Mouse (Mus musculus): ENCODE data around the gene Lix1l. TPM values are rescaled to one million over a fixed set of nuclear protein-coding genes. Genes with fewer than 3 reads are reported as not detected.
A peak's percentile ranks its signal among the peaks of the same experiment; 100 is the strongest.

The Lix1l gene
- total RNA-seq, 2 experiments from 2014 or later: 28.3 to 28.6 TPM

DNA sequence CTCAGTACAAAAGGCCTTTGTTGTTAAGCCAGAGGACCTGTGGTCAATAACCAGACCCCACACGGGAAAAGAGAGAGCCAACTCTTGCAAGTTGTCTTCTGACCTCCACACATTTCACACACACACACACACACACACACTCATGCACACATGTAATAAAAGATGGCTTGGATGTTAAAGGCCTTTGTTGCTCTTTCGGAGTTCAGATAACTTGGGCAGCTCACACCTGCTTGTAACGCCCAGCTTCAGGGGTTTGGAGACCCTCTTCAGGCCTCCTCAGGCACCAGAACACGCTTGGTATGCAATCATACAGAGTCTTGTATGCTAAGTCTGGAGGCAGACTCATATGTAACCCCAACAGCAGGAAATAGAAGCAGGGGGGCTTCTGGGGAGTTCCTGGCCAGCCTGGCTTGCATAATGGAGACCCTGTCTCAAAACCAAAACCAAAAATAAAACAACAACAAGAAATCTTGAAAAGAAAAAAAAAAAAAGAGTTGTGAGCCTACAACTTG, 21.7 kb upstream of the Lix1l start:
- intact Hi-C loops (cut with DNase I): no loop called here
- DNase-seq: no peak

DNA sequence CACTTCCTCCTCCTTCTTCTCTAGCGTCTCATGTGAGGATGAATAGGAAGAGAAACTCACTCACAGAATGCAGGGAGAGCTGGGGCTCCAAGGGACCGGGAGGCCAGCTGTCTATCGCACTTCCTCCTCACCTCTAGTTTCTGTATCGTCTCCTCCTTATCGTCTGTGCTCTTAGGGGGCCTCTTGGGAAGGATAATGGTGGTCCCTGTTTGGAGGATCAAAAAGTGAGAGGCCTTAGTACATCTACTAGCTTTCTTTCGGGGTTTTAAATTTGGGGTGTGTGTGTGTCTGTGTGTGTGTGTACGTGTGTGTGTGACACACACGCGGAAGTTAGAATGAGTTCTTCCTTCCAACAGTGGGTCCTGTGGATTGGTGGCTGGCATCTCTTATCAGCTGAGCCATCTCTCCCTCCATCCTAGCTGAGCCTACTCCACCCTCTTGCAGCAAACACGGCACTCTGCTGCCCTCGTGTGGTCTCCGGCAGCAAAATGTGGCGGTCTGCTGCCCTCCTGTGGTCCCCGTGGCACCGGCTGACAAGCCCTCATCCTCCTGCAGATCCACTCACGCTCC, 21.0 kb upstream of the Lix1l start:
- intact Hi-C loops (cut with DNase I): loop anchor here (1.0 to 2.0 kb wide), 2 partner anchors 33 to 55 kb away; partner anchors contain the start of genes Gm42957 and Pex11b
- peak; percentile 92 to 94 for DNase-seq

DNA sequence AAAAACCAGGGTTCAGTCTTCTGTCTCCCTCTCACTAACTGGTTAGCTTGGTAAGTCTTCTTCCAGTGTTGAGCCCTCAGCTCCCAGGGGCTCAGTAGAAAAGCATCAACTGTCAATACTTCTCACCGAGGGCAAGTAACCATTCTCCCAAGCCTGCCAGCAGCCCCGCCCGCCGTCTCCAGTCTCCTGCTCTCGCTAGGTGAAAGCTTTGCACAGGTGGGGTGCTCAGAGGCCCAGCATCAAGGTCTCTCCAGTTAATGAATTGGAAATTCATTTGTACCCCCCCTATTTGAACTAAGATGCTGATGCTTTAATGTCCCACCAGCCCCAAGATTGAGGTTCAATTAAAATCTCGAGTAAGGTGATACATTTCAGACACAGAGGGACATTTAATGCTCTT, 19.8 kb upstream of the Lix1l start:
- DNase-seq: no peak
- intact Hi-C loops (cut with DNase I): loop anchor here (2.0 kb wide), 1 partner anchor 54 kb away; the partner anchor contains the start of genes Gm42957 and Pex11b

DNA sequence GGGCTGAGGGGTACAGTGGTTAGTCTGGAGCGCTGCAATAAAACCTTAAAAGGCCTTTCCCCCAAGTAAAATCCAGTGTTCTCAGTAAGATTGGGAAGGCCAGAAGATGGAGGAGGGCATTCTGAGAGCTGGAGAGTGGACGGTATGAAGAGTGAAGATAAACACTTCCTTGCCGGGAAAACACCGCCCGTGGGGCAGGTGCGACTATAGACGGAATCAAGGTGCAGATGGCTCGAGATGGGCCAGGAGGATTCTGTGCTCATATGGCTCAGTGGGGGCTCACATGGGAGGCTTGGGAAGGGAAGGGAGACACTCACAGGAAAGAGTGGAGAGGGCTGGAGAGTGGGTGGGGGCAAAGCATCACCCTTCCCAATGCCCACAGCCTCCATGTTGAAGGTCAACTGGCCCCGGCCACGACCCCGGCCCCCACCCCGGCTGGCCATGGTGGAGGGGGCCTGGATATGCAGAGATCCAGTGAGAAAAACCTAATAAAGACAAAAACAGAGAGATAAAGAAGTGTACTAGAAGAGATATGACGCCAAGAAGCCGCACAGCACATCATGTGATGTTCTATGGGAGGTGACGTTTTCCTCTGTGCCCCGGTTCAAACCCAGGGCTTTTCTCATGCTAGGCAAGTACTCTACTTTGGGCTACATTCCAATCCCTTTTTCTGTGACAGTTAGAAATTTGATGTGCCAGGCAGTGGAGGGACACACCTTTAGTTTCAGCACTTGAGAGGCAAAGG, 19.0 kb upstream of the Lix1l start:
- intact Hi-C loops (cut with DNase I): loop anchor here (2.0 kb wide), 1 partner anchor 53 kb away; the partner anchor contains the start of genes Gm42957 and Pex11b
- no peak for DNase-seq

DNA sequence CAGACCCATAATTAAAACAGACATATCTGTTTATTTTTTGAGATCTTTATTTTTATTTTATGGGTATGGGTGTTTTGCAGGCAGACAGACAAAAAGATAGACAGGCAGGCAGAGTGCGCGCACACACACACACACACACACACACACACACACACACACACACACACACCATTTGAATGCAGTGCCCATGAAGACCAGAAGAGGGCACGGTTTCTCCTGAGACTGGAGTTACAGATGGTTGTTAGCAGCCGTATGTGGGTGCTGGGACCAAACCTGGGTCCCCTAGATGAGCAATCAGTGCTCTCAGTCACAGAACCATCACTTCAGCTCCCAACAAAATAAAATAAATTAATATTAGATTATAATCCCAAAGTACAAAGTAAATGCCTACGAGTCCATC, 17.6 kb upstream of the Lix1l start:
- intact Hi-C loops (cut with DNase I): no loop called here

DNA sequence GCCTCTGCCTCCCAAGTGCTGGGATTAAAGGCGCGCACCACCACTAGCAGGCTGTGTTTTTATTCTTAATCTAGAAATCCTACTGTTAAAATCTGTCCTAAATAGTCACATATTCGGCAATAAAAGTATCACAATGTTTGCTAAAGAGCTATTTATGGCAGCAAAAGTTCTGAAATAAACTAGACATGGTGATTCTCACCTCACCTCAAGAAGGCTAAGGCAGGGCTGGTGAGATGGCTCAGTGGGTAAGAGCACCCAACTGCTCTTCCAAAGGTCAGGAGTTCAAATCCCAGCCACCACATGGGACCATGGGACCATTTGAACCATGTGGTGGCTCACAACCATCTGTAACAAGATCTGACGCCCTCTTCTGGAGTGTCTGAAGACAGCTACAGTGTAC, 10.3 kb upstream of the Lix1l start:
- intact Hi-C loops (cut with DNase I): no loop called here
- no peak for DNase-seq

More for the DNA sequence above, 17.6 kb upstream of the Lix1l start:
- no peak for DNase-seq

DNA sequence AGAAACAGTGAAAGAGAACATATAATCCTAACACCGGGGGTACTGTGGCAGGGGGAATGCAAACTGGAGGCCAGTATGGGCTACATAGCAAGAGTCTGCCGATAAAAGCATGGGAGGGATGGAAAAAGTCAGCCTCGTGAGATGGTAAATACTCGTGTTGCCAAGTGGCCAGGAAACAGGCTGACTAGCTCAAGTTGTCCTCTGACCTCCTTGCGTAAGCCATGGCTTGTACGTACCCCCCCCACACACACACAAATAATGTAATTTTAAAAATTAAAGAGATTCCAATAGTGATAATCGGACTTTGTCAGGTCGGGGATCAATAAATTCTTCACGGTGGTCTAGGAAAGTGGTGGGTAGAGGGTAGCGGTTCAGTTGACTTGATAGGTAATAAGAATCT, 7.6 kb upstream of the Lix1l start:
- intact Hi-C loops (cut with DNase I): no loop called here
- DNase-seq: no peak

DNA sequence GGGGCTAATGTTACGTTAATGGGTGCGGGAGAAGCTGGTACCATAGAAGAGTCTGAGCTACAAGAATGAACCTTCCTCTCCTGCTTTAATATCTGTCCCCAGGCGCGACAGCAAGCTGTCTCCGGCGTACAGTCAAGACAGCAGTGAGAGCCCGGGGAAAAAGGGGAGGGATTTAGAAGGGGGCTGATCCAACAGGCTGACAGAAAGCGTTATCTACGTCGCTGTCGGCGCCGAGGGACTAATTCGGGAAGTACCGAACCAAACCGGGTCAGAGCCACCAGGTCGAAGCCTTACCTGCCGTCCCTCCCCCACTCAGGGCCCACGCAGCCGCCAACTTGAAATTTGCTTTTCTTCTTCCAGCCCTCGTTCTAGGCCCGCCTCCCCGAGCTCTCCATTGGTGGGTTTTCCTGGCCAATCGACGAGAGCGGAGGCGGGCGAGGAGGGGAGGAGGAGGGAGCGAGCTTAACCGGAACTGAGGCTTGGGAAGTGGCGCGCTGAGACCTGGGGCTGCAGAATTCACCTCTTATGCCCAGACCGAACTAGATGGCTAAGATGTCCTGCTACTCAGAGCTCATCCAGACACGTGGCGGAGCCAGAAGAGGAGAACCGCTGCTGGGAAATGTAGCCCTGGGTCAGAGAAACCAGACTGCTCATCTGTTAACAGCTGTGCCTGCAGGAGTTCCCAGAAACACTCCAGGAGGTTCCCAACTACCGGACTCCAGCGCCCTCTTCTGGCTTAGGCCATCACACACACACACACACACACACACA, 7.0 kb upstream of the Lix1l start, which contains the start of gene Polr3gl:
TSS of gene Polr3gl (minus strand) at position 392 of the 771 bp plus-strand sequence.
- DNase-seq: peak; percentile 93
- intact Hi-C loops (cut with DNase I): no loop called here

DNA sequence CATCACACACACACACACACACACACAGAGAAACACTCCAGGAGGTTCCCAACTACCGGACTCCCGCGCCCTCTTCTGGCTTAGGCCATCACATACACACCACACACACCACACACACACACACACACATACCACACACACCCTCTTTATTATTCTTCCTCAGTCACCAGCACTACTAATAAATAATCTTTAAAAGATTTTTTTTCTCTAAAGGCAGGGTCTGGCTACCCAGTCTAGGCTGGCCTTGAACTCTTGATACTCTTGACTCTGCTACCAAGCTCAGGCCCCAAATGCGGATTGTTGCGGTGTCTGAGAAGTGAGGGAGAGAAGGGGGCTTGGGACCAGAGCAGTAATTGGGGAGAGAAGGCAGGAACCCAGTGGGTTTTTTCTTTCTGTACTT, 6.1 kb upstream of the Lix1l start:
- intact Hi-C loops (cut with DNase I): no loop called here
- DNase-seq: no peak

DNA sequence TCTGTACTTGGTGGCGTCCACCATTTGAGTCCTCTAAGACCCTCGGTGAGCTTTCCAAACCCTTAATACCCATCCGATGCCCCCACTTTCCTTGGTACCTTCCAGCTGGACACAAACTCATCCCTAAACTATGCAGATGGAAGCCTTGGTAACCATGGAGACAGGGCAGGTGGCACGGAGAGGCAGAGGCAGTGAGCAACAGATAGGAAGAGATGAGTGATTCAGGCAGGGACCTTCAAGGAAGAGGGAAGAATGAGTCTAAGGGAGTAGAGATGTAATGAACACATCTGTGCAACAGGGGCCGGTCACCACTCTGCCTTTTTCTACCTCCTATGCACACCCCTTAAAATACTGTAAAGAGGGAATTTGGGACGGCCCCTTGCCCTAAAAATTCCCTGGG, 5.3 kb upstream of the Lix1l start:
- DNase-seq: no peak
- intact Hi-C loops (cut with DNase I): no loop called here

DNA sequence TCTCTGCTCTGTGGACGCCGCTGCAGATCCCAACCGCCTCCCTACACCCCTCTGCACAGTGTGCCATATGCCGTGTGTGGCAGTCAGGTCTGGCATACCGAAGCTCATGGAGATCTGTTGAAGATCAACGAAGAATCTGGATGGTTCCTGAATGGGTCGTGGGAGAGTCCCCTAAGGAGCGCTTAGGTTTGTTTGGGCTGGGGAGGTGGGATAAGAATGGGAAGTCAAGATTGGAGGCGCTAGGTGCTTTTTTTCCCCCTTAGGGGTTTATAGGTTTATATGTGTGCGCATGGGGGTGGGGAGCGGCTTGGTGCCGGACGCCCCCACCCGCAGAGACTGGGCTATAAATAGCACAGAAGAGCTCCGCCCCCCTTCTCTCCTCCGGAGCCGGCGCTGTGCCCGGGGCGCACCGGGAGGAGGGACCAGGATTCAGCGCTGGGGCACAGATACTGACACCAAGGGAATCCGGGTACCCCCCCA, 4.7 kb upstream of the Lix1l start, which contains the start of gene Ankrd34a:
TSS of gene Ankrd34a (plus strand) at position 409 of the 480 bp plus-strand sequence.
- intact Hi-C loops (cut with DNase I): no loop called here
- DNase-seq: peak; percentile 67 to 73

DNA sequence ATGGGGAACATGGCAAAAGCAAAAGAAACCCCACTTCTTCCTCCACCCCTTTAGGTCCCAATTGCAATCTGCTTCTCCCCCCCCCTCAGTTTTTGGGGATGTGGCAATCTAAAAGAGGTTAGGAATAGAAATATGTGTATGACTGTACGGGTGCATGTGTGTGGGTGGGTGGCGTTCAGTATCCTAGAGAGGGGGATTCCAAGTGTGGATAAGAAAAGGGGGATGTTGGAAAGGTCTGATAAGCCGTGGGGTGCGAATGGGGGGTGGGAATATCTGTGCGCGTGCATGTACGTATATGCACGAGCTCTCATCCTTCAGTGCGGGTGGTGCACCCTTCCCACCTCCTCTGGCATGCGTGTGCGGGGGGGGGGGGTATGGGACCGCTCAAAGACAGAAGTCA, 4.1 kb upstream of the Lix1l start:
- no peak for DNase-seq
- intact Hi-C loops (cut with DNase I): no loop called here

DNA sequence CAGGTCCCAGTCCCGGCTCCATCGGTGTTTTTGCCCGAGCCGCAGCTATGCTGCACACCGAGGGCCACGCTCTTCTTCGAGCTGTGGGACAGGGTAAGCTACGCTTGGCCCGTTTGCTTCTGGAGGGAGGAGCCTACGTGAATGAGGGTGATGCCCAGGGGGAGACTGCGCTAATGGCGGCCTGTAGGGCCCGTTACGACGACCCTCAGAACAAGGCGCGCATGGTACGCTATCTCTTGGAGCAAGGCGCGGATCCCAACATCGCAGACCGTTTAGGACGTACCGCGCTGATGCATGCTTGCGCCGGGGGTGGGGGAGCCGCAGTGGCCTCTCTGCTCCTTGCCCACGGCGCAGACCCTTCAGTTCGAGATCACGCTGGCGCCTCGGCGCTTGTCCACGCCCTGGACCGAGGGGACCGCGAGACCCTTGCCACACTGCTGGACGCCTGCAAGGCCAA, 3.5 kb upstream of the Lix1l start:
- intact Hi-C loops (cut with DNase I): no loop called here
- peak; percentile 39 to 46 for DNase-seq

DNA sequence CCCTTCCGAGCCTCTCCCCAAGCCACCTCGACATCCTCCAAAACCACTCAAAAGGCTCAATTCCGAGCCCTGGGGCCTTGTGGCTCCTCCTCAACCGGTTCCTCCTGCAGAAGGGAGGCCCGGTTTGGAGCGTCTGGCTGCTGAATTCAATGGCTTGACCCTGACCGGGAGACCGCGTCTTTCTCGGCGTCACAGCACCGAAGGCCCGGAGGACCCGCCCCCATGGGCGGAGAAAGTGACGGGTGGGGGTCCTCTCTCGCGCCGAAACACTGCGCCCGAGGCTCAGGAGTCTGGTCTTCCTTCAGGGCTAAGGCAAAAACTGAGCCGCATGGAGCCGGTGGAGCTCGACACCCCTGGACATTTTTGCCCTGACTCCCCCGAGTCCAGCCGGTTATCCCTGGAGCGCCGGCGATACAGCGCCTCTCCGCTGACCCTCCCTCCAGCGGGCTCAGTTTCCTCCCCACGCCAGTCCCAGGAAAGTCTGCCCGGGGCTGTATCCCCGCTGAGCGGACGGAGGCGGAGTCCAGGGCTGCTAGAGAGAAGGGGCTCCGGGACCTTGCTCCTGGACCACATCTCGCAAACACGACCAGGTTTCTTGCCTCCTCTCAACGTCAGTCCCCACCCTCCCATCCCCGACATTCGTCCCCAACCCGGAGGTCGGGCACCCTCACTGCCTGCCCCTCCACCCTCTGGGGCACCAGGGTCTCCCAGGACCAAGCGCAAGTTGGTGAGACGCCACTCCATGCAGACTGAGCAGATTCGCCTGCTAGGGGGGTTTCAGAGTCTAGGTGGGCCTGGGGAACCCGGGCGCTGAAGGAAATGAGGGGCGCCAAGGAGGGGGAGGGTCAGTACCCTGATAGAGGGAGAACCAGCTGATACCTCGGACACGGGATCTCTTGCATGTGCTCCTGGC, 2.5 kb upstream of the Lix1l start:
- DNase-seq: peak; percentile 80 to 85
- intact Hi-C loops (cut with DNase I): no loop called here

DNA sequence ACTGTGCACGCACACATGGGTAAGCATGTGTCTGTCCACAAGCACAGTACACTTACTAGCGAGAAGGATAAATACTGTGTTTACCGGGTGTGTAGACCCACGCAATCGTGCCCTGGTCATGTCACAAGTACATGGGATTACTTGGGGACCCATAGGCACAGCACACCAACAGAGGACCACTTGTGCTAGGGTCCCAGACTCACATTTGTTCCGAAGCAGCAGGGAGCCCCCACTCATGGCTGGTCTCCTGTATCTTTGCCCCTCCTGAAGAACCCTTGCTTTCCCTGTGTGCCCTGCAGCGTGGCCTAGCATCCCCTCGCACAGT, 1.9 kb upstream of the Lix1l start:
- intact Hi-C loops (cut with DNase I): no loop called here

DNA sequence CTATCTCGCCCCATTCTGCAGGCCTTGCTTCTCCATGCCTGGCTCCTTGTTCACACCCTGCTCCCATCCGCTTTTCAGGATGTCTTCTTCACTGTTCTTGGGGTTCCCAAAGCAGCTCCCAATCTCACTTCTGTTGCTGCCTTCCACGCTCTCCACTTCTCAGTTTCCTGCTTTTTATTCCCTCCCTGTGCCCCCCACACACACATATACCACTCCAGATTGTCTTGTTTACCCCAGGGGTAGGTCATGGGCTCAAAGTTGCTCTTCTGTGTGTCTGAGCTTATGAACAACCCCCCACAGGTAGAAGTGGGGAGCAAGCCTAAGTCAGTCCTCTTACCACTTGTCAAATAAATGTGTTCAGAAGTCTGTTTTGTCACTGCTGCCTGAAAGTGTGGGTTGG, 1.5 kb upstream of the Lix1l start:
- no peak for DNase-seq
- intact Hi-C loops (cut with DNase I): no loop called here

More for the DNA sequence above, 1.9 kb upstream of the Lix1l start:
- no peak for DNase-seq

DNA sequence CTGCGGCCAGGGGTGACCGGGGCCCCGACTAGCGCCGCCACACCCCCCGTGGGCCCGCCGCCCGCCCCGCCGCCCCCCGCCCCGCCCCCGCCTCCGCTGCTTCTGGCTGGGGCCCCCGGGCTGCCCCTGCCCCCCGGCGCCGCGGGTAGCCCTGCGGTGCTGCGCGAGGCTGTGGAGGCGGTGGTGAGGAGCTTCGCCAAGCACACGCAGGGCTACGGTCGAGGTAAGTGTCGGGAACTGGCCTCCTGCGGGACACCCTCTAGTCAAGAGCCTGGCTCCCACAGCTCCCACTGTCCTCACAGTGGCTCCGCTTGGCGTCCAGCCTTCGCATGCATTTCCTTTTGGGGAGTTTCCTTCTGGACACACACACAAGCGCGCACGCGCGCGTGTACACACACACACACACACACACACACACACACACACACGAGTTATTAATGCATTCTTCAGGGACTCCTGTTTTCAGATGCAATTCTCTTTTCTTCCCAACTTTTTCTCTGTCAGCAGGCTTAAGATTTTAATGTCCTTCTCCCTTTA, 370 bp downstream of the Lix1l start:
- DNase-seq: peak; percentile 82 to 87
- intact Hi-C loops (cut with DNase I): no loop called here

DNA sequence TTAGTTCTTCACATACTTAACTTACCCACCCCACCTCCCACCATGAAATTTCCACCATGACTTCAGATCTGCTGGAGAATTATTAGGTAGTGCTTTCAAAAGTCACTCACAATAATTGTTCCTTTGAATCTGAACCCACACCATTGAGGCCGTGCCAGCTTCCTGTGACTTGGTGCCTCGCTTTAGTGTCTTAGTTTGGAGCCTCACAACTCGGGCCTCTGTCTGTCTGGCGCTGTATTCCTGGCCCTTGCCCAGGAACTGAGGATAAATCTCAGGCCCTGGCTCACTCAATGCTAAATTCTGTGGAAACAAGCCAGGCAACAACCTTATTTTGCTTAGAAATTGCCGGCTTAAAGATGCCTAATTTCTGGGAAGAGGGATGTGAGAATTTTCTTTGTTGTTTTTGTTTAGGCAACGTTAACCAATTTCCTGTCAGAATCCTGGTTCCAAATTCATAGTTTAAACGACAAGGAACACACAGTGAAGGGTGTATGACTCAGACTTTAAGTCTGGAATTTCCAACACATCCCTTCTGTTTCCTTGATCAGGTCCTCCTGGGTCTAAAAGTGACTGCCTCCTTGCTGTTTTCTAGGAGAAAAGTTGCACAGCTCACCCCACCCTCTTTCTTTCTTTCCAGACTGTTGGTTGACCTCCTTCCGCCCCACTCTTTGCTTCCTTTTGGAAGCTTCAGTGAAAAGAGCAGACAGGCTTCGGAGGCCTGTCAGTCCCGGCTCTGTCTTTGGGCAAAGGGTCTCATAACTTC, 1.2 kb downstream of the Lix1l start:
- DNase-seq: peak; percentile 47 to 60
- intact Hi-C loops (cut with DNase I): loop anchor here (2.0 kb wide), 1 partner anchor 31 kb away; no protein-coding TSS in a partner anchor

DNA sequence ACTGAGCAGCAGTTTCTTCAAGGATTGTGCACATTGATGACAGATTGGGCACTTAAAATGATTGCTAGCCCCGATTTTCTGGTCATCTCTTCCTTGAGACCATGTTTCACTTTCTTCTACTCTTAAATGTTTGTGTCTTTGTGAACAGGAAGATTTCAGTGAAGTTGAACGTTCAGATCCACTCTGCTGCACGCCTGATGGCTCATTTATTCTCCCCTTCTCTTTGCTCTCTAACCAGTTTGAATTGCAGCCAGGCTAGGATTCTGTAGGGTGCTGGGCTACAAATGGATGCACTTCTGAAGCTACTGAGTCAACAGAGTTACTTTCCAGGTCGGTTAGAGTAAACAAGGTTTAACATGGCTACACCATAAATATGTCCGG, 1.7 kb downstream of the Lix1l start:
- DNase-seq: no peak
- intact Hi-C loops (cut with DNase I): loop anchor here (2.0 kb wide), 1 partner anchor 30 kb away; no protein-coding TSS in a partner anchor
